18 mouse cellular contexts compared by ENCODE assay signal in genomic region chr2:102923682-102924081, GRCm38 (mm10).
"Had no signal": no experiment of that assay in that cellular context is flagged by ENCODE, and none has a peak within 500 bp of the region (broad histone marks: within the 10 kb centered on the region; RNA-seq: fewer than 3 reads in every experiment).

No protein-coding gene starts in this region.

- H3K4me2 ChIP-seq: limb, embryonic 12.5 days; liver, embryonic 12.5 days; liver, embryonic 15.5 days; midbrain, embryonic 12.5 days; midbrain, embryonic 15.5 days; neural tube, embryonic 12.5 days had no signal

- H3K4me1 ChIP-seq: limb, embryonic 12.5 days; liver, embryonic 12.5 days; midbrain, embryonic 12.5 days; midbrain, embryonic 15.5 days; neural tube, embryonic 12.5 days had no signal

- H3K27ac ChIP-seq: left cerebral cortex, adult 2 months; limb, embryonic 12.5 days; liver, embryonic 12.5 days; liver, embryonic 15.5 days; macrophage; midbrain, embryonic 12.5 days; midbrain, embryonic 15.5 days; neural tube, embryonic 12.5 days had no signal

- ATAC-seq: intestine, postnatal 0 days; liver, embryonic 12.5 days; midbrain, embryonic 15.5 days had no signal

- H3K9me3 ChIP-seq: limb, embryonic 12.5 days; liver, embryonic 12.5 days; liver, embryonic 15.5 days; midbrain, embryonic 12.5 days; midbrain, embryonic 15.5 days; neural tube, embryonic 12.5 days had no signal

- H3K4me3 ChIP-seq: left cerebral cortex, adult 2 months; limb, embryonic 12.5 days; liver, embryonic 12.5 days; liver, embryonic 15.5 days; midbrain, embryonic 12.5 days; midbrain, embryonic 15.5 days; neural tube, embryonic 12.5 days had no signal

- H3K36me3 ChIP-seq: limb, embryonic 12.5 days; liver, embryonic 12.5 days; liver, embryonic 15.5 days; midbrain, embryonic 12.5 days; midbrain, embryonic 15.5 days; neural tube, embryonic 12.5 days had no signal

- H3K27me3 ChIP-seq: limb, embryonic 12.5 days; liver, embryonic 12.5 days; midbrain, embryonic 12.5 days; midbrain, embryonic 15.5 days; neural tube, embryonic 12.5 days had no signal

- DNase-seq: kidney, adult 2 months; kidney, postnatal 10 days; kidney, postnatal 36 days; layer of hippocampus, postnatal 36 days; liver; retina, postnatal 1 day; right cerebral cortex, postnatal 25 days; spleen, adult 18-20 months; thymus, postnatal 25 days had no signal

- H3K9ac ChIP-seq: limb, embryonic 12.5 days; liver, embryonic 12.5 days; liver, embryonic 15.5 days; midbrain, embryonic 12.5 days; midbrain, embryonic 15.5 days; neural tube, embryonic 12.5 days had no signal
